Mouse (Mus musculus): ENCODE data around the gene Eno1.
A peak's percentile ranks its signal among the peaks of the same experiment; 100 is the strongest.

Gene Eno1

DNA sequence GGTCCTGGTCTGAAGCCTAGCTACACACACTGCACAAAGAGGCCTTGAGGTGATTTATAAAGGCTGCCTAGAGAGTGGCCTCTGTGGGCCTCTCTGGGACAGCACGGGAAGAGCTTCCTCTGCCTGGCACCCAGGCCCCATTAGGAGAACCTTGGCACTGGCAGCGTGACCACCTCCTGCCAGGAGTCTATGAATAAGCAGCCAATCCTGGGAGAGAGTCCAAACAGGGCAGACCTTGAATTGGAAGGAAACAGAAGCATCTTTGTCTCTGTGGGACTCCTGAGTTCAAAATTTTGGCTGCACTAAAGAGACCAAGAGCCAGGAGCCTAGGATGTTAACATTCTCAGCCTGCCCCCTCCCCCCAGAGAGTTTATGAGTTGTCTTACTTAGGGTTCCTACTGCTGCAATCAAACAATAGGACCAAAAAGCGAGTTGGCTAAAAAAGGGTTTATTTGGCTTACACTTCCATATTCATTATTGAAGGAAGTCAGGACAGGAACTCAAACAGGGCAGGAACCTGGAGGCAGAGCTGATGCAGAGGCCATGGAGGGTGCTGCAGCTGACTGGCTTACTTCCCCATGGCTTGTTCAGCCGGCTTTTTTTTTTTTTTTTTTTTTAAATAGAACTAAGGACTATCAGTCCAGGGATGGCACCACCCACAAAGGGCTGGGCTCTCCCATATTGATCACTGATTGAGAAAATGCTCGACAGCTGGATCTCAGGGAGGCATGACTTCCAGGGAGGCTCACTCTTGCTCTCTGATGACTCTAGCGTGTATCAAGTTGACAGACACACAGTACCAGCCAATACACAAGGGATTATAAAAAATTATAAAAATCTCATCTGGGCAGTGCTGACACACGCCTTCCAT is 9.5 kb upstream of the Eno1 start:
- DNase-seq (ENCODE audit: low spot score in 2 of 2), result no peak

DNA sequence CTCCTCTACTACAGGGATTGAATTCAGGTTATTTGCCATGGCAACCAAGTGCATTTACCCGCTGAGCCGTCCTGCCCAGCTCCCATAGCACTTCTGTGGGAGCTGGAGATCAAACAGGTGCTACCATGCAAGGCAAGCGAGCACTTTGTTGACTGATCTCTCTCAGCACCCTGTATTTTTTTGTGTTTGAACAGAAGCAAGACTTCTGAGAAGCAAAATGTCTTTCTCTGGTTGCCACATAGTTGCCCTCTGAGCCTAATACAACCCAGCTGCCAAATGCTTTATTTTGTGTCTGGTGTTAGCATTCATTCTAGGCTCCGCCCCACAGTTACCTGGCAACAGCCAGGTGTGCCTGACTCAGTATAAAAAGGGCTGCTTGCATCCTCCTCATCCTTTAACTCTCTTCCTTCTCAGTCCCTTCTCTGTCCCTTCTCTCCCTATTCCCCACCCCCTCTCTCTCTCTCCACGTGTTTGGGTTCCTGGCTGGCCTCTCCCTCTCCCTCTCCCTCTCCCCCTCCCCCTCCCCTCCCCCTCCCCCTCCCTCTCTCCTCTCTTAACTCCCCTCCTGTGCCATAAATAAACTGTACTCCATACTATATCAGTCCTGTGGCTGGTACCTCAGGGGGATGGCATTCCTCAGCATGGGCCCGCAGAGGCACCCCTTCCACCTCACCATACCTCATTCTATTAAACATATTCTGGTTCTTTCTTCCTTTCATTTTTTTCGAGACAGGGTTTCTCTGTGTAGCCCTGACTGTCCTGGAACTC is 7.8 kb upstream of the Eno1 start:
- no peak for DNase-seq (ENCODE audit: low spot score in 2 of 2)

DNA sequence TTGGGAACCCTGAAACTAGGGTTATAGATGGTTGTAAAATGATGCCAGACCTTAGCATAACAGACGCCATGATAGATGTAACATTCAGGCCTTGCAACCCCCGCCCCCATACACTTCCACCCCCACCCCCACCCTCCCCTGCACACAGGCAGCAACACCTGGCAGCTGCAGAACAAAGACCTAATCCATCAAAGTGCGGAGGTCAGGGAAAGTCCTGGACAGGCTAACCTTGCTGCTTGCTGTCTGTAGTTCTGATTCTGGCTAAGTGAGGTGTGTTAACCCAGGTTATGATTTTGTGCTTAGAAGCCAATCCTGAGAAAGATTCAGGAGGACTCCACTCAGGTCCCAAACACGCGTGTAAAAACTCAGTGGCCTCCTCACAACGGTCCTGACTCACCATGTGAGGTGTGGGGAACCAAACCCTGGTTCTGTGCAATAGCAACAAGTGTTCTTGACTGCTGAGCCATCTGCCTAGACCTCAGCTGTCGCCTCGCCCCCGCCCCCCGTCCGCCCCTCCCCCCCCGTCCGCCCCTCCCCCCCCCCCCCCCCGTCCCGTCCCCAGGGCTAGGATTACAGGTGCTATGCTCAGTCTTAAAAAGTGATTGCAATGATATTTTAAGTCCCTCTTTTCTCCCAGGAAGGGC is 6.7 kb upstream of the Eno1 start:
- no peak for DNase-seq (ENCODE audit: low spot score in 2 of 2)

DNA sequence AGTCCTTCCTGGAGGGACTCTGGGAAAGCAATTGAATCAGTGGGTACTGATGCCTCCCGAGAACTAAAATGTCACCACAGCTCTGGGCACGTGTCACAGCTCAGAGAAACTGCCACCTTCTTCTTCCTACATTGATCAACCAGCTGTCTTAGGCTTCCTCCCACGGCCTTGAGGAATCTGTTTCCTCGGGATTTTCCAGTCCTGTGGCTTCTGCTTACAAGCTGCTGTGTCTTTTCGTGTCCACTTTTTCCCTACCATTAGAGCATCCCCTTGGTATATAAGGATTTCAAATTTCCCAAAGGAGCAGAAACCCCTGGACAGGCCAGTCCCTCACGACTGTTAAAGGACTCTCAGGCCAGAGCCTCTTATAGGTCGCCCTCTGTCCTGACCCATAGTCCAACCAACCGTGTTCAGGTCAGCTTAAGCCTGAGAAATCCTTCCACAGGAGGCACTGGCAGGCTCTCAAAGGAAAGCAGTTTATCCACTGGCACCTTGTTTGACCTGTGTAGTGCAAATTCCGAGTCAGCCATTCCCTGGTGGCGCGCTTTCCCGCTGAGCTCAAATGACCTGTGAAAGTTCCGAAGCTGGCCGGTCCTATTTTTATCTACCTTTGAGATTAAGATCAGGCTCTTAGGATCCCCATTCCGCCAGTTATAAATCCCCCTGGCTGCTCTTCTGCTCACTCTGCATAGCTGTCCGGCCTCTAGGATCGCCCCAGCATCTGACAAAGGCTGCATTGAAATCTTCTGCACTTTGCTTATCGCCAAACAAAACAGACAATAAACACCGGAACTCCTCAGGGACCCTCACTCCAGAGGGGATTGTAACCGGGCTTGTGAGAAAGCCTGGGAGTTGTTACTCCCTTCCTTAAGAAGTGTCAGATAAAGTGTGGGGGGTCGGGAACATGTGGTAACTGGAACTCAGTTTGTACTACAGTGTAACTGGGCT is 5.8 kb upstream of the Eno1 start:
- no peak for DNase-seq (ENCODE audit: low spot score in 2 of 2)

DNA sequence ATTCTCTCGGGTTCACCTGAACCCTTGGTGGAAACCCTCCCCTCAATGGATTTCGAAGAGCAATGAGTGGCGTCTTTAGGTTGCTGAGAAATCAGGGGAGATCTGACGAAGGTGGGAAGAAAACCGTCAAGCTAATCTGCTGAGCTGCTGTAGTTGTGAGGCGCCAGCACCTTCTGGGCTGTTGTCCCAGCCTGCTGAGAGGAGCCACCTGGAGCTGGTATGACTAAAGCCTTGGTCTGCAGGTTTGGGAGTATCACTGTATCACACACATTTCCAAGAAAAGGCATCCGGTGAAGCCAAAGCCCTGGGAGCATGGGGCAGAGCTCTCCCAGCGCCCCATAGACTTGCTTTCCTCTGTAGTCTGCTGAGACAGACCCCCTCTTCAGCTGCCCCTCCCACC is 4.7 kb upstream of the Eno1 start:
- no peak for DNase-seq (ENCODE audit: low spot score in 2 of 2)

DNA sequence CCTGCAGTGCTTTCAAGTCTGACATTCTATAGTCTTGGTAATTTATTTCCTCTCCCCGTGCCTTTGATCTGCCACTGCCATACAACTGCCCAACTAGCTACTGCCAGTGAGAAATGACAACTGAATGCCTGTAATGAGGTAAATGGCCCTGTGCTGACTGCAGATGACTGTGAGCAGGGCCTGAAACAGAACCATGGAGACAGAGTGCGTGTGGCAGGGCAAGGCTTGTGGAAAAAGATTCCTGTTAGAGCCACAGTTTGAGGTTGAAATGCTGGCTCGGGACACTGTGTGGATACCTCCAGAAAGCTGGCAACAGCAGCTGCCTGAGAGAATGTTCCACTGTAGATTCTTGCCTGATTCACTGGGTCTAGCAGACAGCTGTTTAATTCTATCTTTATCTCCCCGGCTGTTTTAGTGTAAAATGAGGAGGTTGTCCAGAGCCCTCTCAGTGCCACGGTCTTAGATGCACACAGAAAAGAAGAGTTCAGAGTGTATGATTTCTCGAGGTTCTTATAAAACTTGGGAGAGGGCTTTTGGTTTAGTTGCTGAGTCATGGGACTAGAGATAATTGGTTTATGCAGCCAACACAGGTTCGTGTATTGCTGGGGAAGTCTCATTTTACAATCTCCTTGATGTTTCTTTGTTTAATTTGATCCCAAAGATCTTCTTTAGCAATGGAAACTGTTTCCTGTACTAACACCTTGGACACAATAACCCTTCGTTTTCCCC is 1.8 kb upstream of the Eno1 start:
- no peak for DNase-seq (ENCODE audit: low spot score in 2 of 2)

DNA sequence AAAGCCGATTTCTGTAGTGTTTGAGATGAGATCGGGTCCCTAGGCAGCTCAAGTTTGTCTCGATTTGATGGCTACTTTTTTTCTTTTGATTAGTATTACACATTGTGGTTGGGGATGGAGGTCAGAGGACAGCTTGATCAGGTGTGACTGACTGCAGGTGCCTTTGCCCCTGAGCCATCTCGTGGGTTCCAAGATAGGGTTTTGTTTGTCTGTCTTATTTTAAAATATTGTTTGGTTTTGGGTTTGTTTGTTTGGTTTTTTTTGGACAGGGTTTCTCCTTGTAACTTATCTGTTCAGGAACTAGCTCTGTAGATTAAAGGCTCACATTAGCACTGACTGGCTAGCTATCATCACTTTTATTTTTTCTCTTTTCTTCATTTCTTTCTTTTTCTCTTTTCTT is 936 bp upstream of the Eno1 start:
- DNase-seq (ENCODE audit: low spot score in 2 of 2), result no peak

DNA sequence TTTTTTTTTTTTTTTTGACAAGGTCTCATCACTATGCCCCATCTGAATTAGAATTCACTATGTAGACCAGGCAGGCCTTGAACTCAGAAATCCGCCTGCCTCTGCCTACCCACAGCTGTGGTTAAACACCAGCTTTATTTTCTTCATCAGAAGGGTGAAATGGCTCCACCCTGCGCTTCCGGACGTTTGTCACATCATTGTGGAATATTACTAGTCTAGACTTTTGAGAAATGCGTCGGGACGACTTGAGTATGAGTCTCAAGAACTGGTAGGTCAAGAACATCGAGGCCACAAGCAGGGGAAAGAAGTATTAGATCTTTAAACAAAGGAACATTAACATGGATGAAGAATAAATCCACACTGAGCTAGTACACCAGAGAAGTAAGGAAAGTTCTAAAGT is 490 bp upstream of the Eno1 start:
- DNase-seq (ENCODE audit: low spot score in 2 of 2), result no peak

DNA sequence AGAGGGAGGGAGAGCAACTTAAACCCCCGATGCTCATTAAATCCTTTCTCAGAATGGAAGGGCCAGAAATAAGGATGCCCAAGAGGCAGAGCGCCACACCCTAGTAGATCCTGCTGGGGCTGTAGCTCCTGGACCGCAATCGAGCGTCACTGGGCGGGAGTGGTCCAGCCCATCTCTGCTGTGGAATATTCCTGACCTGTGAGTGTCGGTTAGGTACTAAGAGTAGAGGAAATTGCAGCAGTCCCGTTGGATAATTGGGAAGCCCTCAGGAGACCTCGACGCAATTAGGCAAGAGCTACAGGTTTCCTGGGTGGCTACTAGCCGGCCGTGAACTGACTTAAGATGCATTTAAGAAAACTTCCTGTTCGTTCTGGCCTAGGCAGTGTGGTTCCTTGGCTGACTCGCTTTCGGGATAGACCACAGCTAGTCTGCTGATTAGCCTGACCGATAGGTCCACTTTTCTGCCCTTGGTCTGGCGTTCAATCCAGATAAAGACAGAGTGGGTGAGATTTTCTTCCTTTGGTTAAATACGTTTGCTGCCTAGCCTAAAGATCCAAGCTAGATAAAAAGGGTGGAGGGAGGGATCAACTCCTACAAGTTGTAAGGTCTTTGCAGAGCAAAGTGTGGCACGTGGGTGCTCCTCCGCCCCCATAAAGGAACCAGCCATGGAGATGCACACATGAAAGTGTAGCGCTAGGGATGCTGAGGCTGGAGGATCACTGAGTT is 1.3 kb downstream of the Eno1 start:
- peak; percentile 31 to 32 for DNase-seq (ENCODE audit: low spot score in 2 of 2)

DNA sequence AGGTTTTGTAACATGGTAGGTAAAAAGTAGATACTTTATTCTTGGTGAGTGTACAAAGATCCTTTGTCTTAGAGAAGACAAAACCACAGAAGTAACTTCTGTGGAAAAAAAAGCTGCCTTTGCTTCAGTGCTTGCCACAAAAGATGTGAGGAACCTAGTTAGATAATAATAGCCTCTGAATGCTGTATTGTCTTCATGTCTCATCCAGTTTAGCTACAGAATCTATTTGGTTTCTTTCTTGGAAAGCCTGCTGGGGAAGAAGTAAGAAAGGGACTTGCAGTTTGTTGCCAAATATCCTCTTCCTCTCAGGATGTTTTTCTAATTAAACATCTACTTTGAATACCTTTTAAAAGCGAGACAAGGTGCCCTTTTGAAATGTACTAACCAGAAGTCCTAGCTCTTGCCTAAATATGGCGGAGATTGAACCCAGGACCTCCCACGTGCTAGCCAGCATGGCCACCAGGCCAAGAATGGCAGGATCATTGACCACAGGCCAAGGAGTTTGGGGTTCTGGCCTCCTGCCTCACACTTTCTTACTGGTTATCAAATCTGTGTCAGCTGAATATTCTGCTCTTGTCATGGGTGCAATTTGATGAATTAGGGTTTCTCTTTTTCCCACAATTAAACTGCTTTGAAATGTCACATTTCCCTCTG is 2.0 kb downstream of the Eno1 start:
- no peak for DNase-seq (ENCODE audit: low spot score in 2 of 2)

DNA sequence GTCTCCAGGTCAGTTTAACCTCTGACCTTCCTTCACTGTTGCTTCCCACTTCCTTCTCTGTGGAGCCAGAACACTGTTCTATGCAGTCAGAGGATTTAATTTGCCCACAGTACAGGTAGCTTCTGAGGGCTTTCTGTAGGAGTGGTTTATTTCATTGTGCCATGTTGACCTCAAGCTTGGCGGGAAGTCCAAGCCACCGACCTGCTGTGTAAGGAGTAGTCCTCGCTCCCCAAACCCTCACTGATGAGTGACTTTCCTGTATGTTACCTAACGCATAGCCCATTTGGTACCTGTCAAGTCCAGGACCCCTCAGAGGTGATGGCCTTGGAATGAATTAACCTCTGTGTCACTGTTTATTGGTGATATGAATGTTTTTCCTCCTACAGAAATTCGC is 2.6 kb downstream of the Eno1 start:
- no peak for DNase-seq (ENCODE audit: low spot score in 2 of 2)

DNA sequence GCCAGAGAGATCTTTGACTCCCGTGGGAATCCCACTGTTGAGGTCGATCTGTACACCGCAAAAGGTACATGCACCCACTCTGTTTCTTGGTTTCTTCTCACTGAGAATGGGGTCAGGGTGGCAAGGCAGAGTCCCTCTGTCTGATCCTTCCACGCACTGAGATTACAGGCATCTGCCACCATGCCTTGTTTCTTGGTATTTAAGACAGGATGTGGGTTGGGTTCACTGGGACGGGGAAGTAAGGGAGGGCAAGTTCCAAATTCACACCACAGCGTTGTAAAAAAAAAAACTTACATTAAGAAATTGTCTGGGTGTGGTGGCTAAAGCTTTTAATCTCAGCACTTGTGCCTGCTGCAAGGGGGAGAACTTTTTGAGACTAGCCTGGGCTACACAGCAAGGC is 3.0 kb downstream of the Eno1 start:
- DNase-seq (ENCODE audit: low spot score in 2 of 2), result peak; percentile 25 to 48

DNA sequence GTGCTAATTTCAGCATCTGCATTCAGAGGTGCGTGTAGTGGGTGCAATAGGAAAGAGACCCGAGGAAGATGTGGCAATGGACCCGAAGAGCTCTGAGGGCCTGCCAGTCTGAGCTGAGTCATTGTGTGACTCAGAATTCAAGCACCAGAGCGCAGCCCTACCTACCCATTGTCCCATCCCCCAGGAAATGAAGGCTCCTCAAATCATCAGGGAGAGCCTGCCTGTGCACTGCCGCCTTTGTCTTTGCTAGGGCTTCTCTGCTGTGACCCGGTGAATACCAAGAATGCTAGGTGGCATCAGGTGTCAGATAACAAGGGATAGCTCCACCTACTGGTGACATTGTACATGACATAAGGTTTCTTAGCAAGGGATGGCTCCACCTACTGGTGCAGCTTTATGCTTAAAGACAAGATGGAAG is 3.4 kb downstream of the Eno1 start:
- DNase-seq (ENCODE audit: low spot score in 2 of 2), result peak; percentile 81 to 87

DNA sequence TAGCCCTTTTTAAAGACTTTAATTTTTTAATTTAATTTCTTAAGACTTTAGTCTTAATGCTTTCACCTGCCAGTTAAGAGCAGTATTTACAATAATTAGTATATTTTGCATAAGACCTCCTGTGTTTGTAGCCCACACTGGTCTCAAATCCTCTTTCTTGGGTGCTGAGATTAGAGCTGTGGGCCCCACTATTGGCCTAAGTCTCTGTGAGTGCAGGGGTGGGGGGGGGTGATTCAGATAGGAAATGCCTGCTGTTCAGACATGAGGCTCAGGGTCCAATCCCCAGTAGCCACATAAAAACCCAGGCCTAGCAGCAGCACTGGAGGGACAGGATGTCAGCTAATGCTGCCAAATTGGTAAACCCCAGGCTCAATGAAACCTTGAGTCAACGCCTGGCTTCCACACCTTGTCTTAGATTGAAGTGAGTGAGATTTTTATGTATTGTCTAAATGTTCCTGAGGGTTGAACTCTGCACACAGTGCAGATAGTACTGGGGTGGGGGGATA is 3.9 kb downstream of the Eno1 start:
- no peak for DNase-seq (ENCODE audit: low spot score in 2 of 2)

DNA sequence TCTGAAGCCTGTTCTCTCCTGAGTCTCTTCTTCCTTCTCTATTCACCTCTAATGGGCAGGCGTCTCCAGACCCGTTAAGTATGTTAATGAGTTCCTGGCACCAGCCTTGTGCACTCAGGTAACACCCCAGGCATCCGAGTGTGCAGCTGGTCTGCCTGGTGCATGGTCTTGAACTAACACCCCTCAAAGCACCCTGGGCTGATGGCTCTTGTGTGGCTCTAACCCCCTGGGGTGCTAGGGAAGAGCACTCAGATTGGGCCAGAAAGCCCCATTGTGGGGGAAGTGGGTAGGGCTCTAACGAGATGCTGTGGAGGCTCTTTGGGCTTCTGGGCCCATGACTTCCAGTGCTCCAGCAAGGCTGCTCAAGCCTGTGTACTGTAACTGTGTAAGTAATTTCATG is 5.2 kb downstream of the Eno1 start:
- DNase-seq (ENCODE audit: low spot score in 2 of 2), result no peak

DNA sequence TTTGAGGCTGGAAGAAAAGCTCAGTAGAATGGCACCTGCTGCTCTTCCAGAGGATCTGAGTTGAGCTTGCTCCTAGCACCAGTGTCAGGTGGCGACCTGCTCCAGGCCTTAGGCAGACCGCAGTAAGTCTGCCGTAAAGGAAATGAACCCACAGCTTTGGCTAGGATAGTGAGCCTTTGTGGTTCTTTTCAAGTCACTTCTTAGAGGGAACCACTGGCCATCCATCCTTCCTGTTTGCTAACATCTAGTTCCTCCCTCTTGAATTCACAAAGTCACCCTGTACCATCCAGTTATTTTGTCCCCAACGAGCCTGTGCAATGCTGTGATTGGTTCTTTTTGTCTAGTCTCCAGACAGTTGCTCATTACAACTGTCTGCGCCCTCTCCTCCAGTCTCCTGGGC is 6.2 kb downstream of the Eno1 start:
- no peak for DNase-seq (ENCODE audit: low spot score in 2 of 2)

DNA sequence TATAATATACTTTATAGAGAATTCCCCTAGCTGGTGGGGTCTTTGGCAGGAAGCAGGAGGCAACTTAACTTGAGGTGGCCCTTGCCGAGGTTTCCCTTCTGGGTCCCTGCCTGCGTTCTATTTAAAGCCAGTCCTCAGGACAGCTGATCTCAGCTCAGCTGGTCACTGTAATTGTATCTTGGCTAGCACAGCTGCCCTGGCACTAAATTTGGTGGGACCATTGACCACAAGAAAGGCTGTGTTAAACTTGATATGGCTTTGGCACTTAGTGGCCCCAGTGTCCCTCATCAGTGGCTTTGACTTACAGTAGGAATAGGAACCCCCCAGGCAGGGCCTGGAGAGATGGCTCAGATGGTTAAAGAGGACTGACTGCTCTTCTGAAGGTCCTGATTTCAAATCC is 9.4 kb downstream of the Eno1 start:
- DNase-seq (ENCODE audit: low spot score in 2 of 2), result no peak

DNA sequence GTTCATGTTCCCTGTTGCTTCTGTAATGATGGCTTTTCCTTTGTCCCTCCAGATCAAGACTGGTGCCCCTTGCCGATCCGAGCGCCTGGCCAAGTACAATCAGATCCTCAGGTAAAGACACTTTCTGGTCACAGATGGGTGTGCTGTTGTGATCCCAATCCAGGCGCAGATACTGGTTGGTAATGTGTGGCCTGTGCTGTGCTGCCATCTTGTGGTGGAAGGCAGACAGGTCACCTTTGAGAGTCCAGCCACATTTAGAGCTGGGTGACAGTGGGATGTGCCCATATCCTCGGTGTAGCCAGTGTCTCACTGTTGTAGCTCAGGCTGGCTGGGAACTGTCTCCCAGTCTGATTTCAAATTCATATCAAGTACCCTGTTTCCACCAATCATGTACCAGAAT is 11.5 kb downstream of the Eno1 start:
- peak; percentile 37 to 41 for DNase-seq (ENCODE audit: low spot score in 2 of 2)

DNA sequence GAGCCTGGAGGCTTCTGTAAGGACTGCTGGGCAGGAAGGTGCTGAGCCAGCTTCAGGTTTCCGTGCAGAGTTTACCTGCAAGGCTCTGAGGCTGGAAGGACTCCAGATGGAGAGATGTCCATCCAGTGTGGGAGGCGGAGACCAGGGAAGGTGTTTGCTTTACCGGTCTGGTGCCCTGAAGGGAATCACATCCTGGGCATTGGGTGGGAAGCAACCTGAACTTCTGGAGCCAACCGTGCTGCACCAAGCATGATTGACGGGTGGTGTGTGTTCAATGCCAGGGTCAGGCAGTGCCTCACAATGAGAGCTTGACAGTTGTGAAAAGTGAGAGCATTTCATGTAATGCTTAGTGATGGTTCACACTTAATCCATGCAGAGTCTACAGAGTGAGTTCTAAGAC is 12.4 kb downstream of the Eno1 start:
- DNase-seq (ENCODE audit: low spot score in 2 of 2), result no peak

All from spleen, postnatal 36 days (tissue).